Mouse (Mus musculus) layer of hippocampus, adult 2 months (tissue): ENCODE data around the gene Rad21l. TPM values are rescaled to one million over a fixed set of nuclear protein-coding genes. Genes with fewer than 3 reads are reported as not detected.
A peak's percentile ranks its signal among the peaks of the same experiment; 100 is the strongest.

Source experiments
- DNase-seq, 2 experiments: peaks; one replicate each; pipeline ENCODE4 v3.0.0; 2022; ENCODE audit warnings: low spot score in 2 of 2
- H3K27ac ChIP-seq: fragments of 200-600 bp; 2 replicates; pipeline ENCODE4 v1.8.1; 2022
- H3K4me3 ChIP-seq: fragments of 200-600 bp; 2 replicates; pipeline ENCODE4 v1.8.1; 2022; ENCODE audit warnings: mild to moderate bottlenecking
- CTCF ChIP-seq: fragments of 200-600 bp; conservative IDR thresholded peaks from 2 replicates; pipeline ENCODE4 v1.8.1; 2022; ENCODE audit warnings: antibody characterized with exemption, mild to moderate bottlenecking, moderate library complexity
- long read RNA-seq, 2 experiments: library from polyadenylated mRNA; stranded (forward); transcript quantifications; one replicate each; pipeline ENCODE4 v2.0.0; 2021; ENCODE audit warnings: borderline mapping rate in 2 of 2
- total RNA-seq, 2 experiments: library from RNA; stranded (reverse); gene quantifications; 2 replicates each; pipeline ENCODE4 v1.2.3; 2021

Rad21l gene
- 1 to 10 TPM; 1.2 to 1.4 TPM for total RNA-seq
- long read RNA-seq, experiment 1, partial matches to known transcripts = 0 of 1 reads
- long read RNA-seq, experiment 1, other reads (novel, unspliced or antisense) = 1 of 1 reads
- long read RNA-seq, experiment 2, partial matches to known transcripts = 0 of 1 reads
- long read RNA-seq, experiment 2, other reads (novel, unspliced or antisense) = 1 of 1 reads

DNA sequence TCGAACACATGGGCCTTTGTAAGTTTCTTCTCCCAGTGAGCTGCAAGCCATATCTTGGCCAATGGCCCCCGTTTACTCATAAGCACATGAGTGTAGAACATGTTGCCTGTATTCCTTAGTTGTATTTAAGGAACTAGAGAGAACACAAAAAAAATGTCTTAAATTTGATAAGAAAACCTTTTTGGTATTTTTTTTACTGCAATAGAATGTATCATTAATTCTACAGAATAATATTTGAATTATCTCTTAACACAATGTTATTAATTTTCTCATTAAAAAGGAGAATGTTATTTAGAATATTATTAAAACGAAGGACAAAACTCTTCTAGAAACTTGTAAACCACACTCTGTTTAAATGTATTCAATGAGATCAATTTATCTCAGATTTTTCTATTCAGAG is at the start of gene Rad21l:
Gene Rad21l (minus strand): TSS at position 101 of the 400 bp plus-strand sequence.
- TF ChIP-seq CTCF = no peak

DNA sequence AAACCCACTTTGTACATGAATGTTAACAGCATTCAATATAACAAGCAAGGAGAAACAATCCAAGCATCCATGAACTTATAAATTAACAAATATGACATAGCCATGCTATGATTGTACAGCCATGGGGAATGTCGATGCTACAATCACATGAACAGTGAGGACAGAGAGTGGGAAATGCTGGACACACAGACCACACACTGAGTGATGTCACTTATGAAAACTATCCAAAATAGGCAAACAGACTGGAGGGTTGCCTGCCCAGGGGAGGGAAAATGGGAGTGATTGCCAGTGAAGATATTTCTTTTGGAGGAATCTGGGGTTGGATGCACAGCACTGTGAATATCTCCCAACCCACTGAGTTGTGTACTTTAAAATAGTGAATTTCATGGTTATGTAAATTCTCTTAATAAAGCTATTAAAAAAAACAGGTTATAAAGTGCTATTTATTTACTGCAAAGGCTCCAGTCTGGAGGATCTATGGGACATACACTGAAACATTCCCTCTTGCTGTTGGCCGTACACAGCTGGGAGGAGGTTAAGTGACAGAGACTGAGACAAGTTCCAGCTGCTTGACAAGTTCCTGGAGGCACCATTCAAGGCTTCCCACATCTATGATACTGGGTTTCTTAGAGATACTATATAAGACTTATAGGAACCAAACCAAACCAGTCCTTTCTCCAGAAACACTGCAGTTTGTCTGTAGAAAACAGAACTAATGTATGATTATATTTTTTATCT is 48.2 kb upstream of the Rad21l start:
- Histone ChIP-seq H3K4me3 (no peak overlapping the region), H3K27ac (no peak overlapping the region)
- no peak for TF ChIP-seq CTCF
- no peak for DNase-seq

More for the DNA sequence above, at the start of gene Rad21l:
- no peak within 1 kb of the TSS for H3K27ac ChIP-seq
- no peak for DNase-seq
- no peak within 1 kb of the TSS for H3K4me3 ChIP-seq

DNA sequence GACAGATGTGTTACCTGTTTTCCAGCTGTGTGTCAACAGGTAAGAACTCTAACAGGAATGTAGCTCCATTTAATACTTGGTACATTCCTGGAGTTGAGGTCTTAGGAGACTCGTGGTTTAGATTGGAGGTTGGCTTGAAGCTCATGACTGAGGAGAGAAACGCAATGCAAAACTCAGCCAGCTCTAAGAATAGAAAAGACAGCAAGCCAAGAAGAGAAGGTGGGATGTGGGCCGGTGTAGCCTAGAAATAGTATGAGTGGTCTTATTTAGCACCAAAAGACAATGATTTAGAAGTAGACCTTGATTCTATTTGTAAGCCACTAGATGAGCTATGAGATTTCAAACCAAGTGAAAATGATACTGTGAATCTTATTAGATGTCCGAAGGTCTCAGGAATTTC is 47.2 kb upstream of the Rad21l start:
- Histone ChIP-seq H3K4me3 (no peak overlapping the region), H3K27ac (no peak overlapping the region)
- DNase-seq = no peak
- TF ChIP-seq CTCF = no peak

DNA sequence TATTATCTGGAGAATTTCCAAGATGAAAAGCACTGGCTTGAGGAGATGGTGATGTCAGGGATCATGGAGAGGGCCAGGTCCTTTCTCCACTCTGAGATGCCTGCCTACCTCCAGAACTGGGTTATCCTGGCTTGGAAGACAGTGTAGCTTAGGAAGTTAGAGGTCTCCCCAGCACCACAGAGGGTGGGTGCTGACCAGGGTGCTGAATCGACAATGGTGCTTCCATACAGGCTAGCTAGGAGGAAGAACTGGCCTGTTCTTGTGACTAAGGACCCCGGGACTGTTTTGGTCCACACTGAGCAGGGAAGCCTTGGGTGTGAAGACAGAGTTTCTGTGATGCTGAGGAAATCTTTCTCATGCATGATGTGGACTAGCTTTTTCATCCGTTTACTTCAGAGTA is 44.3 kb upstream of the Rad21l start:
- H3K4me3 ChIP-seq = no peak overlapping the region
- H3K27ac ChIP-seq = no peak overlapping the region
- no peak for DNase-seq
- TF ChIP-seq CTCF = no peak

DNA sequence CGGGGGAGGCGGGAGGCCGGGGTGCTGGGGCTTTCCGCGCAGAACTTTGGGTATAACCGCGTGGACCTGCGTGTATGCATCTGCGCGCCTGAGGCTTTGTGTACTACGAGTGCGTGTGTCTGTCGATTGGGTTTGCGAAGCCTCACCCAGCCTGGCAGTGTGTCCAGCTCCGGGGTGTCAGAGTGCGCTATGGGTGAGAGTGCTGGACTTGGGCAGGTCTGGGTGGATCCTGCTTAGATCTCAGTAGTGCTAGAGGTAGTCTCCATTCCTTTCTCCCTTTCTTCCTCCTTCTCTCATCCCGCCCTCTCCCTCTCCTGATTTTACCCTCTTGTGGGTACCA is 34.5 kb upstream of the Rad21l start:
- no peak for TF ChIP-seq CTCF
- Histone ChIP-seq H3K4me3 (peak overlapping the region; percentile 75), H3K27ac (peak overlapping the region; percentile 68; the same call in 1 of the 2 replicates)
- peak in 1 of 2 experiments; percentile 21 for DNase-seq

DNA sequence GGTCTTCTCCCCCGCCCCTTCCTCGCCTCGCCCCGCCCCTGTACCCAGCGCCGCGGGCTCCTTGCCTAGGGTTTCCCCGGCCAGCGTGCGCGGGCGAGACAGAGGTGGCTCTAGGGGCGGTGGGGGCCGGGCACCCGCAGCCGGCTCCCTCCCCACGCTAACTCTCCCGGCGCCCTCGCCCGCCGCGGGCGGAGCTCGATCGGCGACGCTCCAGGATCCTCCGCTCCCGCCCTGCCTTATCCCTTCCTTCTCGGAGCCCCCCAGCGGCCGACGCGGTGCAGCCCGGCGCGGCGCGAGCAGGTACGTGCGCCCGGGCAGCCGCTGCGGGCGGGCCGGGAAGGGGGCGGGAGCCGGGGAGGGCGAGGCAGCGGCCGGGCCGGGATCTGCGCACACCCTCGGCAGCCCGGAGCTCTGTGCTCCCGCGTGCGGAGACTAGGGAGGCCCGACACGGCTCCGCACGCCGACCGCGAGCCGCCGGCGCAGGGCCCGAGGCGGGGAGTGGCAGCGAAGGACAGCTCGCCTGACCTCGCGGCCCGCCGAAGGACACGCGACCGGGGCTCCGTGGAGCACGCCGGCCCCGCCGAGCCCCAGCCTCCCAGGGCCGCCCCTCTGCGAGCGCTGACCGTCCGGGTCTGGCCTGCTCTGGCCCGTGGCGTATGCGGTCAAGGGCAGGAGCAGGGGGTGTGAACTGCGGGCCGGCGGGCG is 34.0 kb upstream of the Rad21l start:
- peak overlapping the region; percentile 68 for H3K27ac ChIP-seq
- DNase-seq = peak; percentile 19 to 57
- peak; percentile 57 for TF ChIP-seq CTCF
- H3K4me3 ChIP-seq = peak overlapping the region; percentile 75

DNA sequence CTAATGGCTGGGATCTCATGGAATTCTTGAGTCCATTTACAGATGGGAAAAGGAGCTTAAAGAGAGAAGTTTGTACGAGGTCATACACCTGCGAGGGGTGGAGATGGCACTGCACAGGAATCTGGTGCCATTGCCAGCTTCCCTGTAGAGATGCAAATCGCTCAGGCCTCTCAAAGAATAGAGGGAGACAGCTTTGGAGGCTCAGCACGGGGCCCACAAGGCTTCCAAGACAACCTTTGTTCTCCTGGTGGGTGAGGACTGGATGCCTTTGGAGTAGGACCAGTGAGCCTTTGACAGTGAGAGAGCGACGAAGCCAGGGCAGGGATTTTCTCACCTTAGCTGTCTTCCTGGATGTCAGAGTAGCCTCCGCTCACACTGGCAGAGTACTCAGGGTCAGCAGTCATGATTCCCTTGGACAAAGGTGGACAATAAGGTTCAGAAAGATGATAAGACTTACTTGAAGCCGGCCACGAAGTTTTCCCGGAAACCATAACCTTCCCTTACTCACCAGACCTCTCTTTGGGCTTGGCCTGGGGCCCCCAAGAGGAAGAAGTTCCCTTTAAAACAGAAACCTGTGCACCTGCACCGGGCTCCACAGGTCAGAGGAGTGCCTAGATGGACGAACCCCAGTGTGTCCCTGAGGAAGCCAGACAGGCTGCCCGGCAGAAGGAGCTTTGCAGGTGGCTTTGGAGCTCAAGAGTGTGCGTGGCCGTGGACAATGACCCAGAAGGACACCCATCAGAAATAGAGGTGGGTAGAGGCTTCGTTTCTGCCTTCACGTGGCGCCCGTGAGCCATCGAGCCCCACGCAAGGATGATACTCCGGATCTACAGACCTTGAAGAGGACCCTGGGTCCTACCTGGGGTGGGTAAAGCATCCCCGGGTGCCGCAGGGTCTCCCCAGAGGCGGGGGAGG is 33.2 kb upstream of the Rad21l start, which contains the start of gene Tmem74b:
Gene Tmem74b (plus strand): TSS at position 778 of the 915 bp plus-strand sequence.
- Histone ChIP-seq H3K27ac (peak within 1 kb of the TSS; percentile 68), H3K4me3 (peak within 1 kb of the TSS; percentile 75)
- TF ChIP-seq CTCF = no peak
- DNase-seq = no peak

DNA sequence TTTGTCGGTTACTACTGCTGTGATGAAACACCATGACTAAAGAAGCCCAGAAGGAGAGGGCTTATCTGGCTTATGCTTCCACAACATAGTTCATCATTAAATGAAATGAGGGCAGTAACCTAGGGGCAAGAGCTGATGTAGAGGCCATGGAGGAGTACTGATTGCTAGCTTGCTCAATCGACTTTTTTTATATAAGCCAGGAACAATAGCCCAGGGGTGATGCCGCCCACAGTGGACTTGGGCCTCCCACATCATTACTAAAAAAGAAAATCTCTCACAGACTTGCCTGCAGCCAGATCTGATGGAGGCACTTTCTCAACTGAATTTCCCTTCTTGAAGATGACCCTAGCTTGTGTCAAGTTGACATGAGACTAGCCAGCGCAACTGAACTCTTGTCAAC is 14.6 kb upstream of the Rad21l start:
- Histone ChIP-seq H3K27ac (no peak overlapping the region), H3K4me3 (no peak overlapping the region)
- no peak for DNase-seq
- no peak for TF ChIP-seq CTCF

DNA sequence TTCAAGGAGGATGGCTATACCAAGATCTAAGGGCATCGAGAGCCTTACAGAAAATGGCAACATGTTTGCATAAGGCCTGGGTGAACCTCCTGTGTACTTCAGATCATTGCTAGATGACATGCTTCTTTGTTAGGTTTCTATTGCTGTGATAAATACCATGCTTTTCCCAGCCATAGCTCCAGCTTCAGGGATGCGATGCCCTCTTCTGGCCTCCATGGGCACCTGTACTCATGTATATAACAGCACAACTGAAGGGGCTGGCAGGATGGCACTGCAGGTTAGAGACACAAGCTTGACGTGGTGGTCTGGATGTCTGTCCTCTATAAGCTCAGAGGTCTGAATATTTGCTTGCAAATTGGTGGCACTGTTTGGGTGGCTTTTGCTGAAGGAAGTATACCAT is 14.0 kb upstream of the Rad21l start:
- Histone ChIP-seq H3K4me3 (no peak overlapping the region), H3K27ac (no peak overlapping the region)
- DNase-seq = no peak
- peak; percentile 78 for TF ChIP-seq CTCF

DNA sequence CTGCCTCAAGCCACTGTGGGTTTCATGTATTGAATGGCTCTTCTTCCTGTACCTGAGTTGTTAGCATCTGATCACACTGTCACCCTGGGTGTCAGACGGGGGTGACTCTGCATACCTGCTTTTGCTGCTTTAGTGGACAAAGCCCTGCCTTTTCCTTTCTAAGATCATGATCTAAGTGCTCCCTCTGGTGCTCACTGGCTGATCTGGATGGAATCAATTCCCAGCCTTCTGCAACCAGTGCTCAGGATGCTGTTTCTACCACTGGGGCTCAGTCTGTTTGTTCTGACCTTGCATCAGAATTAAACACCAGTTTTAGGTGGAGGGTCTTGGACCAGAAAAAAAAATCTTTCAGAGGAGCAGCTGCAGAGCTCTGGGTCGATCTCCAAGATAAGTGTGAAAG is 7.9 kb upstream of the Rad21l start:
- no peak overlapping the region for H3K27ac ChIP-seq
- DNase-seq = peak; percentile 6 to 23
- H3K4me3 ChIP-seq = no peak overlapping the region
- TF ChIP-seq CTCF = peak; percentile 76

DNA sequence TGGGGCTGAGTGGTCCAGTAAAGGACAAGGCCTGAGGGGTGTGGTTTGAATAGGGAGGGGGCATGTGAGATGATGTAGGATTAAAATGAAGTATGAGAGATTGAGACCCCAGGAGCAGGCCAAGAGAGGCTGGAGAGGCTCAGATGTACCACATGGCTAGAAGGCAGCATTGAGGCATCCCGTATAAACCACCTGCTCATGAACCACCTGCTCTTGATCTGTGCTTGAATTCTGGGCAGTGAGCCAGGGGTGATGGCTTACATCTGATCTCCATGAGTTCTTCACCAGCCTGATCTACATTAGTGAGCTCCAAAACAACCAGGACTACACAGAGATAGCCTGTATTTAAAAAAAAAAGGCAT is 2.6 kb upstream of the Rad21l start:
- TF ChIP-seq CTCF = no peak
- no peak overlapping the region for H3K27ac ChIP-seq
- no peak overlapping the region for H3K4me3 ChIP-seq
- no peak for DNase-seq

DNA sequence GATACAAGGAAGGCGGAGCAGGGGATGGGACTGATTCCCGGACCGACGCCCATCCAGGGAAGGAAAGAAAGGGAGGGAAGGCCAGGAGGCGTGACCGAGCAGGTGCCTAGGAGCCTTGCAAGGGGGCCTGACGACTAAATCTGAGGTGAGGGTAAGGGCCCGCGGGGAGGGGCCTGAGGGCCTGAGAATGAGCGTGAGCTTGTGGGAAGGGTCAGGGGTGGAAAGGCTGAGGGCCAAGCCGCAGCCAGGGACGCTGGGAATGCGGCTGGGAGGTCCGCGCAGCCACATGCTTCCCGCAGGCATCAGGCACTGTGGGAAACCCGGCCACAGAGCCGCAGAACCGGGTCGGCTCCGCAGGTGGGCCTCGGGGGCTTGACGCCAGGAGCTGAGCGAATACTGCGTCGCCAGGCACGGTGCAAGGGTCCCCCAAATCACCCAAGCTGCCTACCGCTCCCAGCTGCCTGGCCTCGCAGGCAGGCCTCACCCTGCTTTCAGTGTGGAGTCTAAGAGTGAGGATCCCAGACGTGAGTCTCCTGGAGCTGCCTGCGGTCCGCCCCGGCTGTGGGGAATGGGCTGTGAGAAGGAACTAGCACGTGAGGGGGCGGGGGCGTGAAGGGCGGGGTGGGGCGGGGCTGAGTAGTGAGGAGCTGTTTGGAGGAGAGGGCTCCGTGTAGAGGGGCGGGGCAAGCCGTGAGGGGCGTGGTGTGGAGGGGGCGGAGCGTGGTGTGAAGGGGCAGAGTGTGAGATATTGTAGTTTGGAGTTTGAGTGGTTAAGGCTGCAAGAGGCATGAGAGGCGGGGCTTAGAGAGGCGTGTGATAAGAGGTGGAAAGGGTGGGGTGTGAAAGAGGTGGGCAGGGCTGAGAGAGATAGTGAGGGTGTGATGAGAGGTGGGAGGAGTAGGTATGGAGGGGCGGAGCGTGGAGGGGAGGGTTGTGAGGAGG is 2.0 kb upstream of the Rad21l start:
- no peak for DNase-seq
- Histone ChIP-seq H3K27ac (no peak overlapping the region), H3K4me3 (peak overlapping the region; percentile 41)
- no peak for TF ChIP-seq CTCF
